Mouse (Mus musculus) stomach, postnatal 0 days (tissue): ENCODE measurements around the gene Mob3b.

Experiments
- CTCF ChIP-seq: IDR thresholded peaks from 2 replicates; pipeline ENCODE4 v1.5.1; 2016; ENCODE audit warnings: antibody characterized with exemption, low read depth, mild to moderate bottlenecking, moderate library complexity
- EP300 ChIP-seq: optimal IDR thresholded peaks from 2 replicates; pipeline ENCODE3; 2016; ENCODE audit warnings: antibody characterized with exemption

DNA sequence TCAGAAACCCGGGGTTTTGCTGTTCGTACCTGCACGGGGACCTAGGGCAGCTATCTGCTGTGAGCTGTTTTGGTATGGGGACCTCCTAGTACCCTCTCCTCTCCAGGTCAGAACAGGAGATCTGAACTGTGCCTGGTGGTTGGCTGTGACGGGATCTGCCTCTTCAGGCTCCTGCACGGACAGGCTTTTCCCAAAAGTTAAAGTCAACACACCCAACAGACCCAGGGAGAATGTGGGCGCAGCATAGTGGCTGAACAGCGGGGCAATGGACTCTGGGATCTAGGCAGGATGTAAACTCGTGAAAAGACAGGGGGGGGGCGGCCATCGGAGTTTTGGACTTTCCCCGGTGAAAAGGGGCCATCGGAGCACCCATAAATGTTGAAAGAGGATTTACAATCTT, 170.2 kb downstream of the Mob3b start:
- TF ChIP-seq CTCF = no peak
- TF ChIP-seq EP300 = no peak
